Mouse (Mus musculus) cerebellum, adult 2 months (tissue): ENCODE results near the gene Nt5c2.

Experiments used
- CTCF ChIP-seq: fragments of 200-500 bp; IDR thresholded peaks from 2 replicates; pipeline ENCODE4 v1.5.1; 2011; ENCODE audit warnings: low read depth, mild to moderate bottlenecking, control low read depth, low read length, moderate library complexity, borderline replicate concordance; ENCODE audit not compliant: insufficient read depth
- POLR2A ChIP-seq: fragments of 200-500 bp; IDR thresholded peaks from 2 replicates; pipeline ENCODE4 v1.6.1; 2011; ENCODE audit warnings: low read length, control low read depth, borderline replicate concordance; ENCODE audit not compliant: insufficient read depth

GRCm38 (mm10) chr19:46990153-46990518 lies 24.8 kb downstream of the Nt5c2 start:
- TF ChIP-seq CTCF = no peak
- TF ChIP-seq POLR2A = no peak
